Mouse (Mus musculus) thymus, postnatal 14 days (tissue): ENCODE measurements around the gene 2010111I01Rik.
"Not testable (repeated sequence)": the region's sequence is repeated elsewhere in the genome, so short reads cannot be mapped to it uniquely, and the experiment has no call there.

Source experiments
- DNase-seq: peaks from one replicate; pipeline ENCODE4 v3.0.0; 2021

2010111I01Rik gene

GRCm38 (mm10) chr13:63083139-63083538 lies 118.4 kb downstream of the 2010111I01Rik start:
- not testable (repeated sequence) for DNase-seq

GRCm38 (mm10) chr13:63083663-63084062 lies 119.0 kb downstream of the 2010111I01Rik start:
- DNase-seq, result no peak

DNA sequence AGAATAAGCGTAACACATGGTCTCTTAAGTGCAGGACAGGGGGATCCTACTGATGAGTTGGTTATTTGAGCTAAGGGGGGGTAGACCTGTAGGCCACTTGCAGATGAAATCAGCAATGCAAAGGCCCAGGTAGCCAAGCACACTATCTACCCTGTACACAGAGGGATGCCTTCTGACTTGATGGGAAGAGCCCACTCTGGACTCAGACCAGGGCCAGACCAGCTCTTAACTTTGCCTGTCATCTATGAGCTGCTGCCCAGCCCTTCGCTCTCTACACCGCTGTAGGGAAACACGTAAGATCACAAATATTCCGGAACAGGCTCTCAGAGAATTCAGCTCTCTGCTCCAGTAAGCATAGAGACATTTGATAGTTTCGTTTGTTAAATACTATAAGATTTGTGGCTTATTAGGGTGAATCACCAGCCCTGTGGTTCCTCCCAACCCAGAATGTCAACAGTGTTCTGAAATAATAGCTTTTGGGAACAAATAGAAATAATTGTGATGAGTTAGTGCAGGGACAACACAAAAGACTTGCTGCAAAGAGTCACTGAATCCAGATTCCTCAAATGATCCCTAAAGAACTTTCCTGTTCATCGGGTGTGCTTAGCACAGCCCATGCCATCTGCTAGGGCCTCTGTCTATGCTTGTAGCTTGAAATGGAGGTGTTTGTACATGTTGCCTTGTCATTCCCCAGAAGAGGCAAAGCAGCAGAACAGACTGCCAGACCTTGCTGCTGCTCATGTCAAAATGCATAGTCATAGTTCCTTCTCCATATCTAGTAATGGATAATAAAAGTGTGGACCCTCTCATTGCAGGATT lies 123.4 kb downstream of the 2010111I01Rik start:
- DNase-seq, result no peak

- no peak for DNase-seq
Measured at GRCm38 (mm10) chr13:63089513-63089912, 124.8 kb downstream of the 2010111I01Rik start.

- DNase-seq, result no peak
Measured at GRCm38 (mm10) chr13:63091246-63091645, 126.6 kb downstream of the 2010111I01Rik start.

GRCm38 (mm10) chr13:63092299-63092698 lies 127.6 kb downstream of the 2010111I01Rik start:
- DNase-seq, result no peak

DNA sequence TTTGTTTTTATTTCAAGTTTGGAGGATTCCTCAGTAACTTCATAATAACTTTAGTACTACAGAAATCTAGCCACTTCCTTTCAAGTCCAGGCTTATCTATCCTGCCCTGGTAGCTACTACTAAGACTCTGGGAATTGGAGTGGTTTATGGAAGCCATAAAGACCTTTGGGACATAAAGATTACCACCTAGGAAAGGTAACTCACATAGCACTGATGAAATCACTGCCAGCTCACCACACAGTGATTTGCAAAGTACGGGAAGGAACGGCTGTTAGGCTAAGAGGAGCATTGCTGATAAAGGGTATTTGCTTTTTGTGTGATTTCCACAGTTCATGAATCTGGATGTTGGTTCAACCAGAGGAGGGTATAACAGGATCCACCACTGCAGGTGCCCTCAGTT lies 128.2 kb downstream of the 2010111I01Rik start:
- no peak for DNase-seq

DNA sequence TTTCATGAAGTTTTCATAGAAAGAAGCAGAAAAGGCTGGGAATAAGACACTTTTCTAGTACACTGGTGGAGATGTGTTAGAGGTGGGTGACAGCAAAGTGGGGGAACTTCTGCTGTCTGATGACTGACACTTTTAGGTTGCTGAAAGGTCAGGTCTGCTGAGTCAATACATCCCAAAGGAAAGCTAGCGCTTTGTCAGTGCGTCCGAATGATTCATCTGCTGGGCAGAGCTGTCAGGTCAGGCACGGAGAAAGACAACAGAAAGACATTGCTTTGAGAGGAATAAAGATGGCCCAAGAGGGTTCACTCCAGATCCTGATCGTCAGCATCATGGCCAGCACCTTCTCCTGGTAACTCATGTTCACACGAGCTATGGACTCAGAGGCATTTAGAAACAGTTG lies 128.9 kb downstream of the 2010111I01Rik start:
- no peak for DNase-seq

- no peak for DNase-seq
Measured at GRCm38 (mm10) chr13:63094317-63095131, 129.8 kb downstream of the 2010111I01Rik start.

GRCm38 (mm10) chr13:63096764-63097163 lies 132.1 kb downstream of the 2010111I01Rik start:
- no peak for DNase-seq

- DNase-seq, result no peak
Measured at GRCm38 (mm10) chr13:63097440-63097930, 132.8 kb downstream of the 2010111I01Rik start.

- no peak for DNase-seq
Measured at GRCm38 (mm10) chr13:63101761-63102160, 137.1 kb downstream of the 2010111I01Rik start.

DNA sequence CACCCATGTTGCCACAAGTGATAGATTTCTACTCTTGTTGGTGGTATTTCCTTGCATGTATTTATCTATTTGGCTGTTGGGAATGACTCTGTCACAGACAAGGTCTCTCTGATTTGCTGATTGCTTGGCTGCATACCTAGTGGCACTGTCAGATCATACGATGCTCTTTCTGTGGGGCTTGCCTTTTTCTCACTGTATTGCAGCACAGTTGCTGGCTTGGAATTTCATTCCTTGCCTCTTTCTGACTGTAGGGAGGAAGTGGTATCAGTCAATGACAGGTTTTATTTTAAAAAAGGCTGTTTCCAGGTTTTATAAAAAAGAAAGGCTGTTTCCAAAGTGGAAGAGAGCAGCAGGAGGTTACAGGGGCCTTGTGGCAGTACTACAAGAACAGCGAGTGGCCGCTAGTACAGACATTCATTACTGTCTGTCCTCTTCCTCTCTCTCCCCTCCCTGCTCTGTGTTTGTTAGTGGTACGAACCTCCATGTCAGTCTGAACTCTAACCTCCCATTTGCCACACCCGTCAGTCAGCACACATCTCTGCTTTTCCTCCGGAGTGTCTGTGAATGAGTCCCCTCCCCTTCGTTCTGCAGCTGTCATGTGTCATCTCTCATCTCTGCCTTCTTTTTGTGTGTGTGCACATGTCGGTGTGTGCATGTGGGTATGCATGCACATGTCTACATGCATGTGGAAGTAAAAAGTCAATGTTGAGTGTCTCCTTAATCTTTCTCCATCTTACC lies 138.3 kb downstream of the 2010111I01Rik start:
- no peak for DNase-seq

DNA sequence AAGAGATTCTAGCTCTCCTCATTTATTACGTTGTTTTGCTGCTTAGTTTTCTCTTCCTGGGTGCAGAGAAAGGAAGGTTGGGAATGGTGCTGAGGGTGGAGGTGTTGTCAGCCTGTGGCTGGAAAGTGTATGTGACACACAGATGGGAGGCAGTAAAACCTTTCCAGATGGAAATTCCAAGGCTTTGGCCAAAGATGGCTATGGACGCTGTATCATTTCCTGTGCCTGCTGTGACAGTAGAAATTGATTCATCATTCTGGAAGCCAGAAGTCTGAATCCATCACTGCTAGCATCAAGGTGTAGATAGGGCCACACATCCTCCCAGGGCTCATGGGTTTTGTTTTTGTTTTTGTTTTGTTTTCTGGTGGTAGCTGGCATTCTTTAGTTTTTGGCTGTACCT lies 141.9 kb downstream of the 2010111I01Rik start:
- no peak for DNase-seq

DNA sequence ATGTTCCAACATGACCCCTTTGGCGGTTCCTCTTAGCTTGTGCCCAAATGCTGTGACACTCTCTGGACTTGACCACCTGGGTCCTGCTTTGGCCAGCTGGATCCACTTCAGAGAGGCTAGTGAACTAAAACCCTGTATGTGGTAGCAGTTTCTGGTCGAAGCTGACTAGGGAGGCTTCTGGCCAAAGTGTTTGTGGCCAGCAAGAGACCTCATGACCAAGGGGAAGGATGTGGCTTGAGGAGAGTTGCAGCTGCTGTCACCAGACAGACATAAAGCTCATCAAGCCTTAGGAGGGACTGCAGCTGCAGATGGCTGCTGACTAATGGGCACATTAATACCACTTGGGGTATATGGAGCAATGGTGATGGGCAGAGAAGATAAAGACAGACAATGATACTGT lies 143.9 kb downstream of the 2010111I01Rik start:
- DNase-seq, result no peak

GRCm38 (mm10) chr13:63111297-63112042 lies 146.8 kb downstream of the 2010111I01Rik start:
- no peak for DNase-seq

DNA sequence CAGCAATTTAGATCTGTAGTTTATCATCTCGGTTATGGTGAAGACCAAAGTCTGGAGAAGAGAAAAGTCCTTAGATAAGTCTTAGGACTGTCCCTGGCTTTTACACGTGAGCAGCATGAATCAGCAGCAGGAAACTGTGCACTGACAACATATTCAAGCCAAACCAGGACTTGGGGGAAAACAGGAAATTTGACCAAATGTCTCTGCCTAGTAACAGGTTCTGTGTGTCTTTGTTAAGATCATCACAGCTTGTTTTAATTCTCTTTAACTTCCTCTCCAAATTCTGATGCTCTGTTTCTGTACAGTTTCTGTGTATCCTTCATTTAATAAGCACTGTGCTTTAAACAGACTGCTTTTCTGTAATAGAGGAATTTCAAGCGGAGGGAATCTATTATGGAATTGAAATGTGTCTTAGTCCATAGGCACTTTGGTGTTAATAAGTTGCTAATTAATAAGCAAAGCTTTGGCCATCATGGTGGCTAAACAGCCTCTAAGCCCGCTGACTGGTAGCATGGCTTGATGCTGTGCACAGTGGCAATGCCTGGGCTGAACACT lies 147.4 kb downstream of the 2010111I01Rik start:
- peak; percentile 6 for DNase-seq

GRCm38 (mm10) chr13:63112598-63113372 lies 148.1 kb downstream of the 2010111I01Rik start:
- DNase-seq, result no peak

- DNase-seq, result no peak
Measured at GRCm38 (mm10) chr13:63113881-63114301, 149.2 kb downstream of the 2010111I01Rik start.

DNA sequence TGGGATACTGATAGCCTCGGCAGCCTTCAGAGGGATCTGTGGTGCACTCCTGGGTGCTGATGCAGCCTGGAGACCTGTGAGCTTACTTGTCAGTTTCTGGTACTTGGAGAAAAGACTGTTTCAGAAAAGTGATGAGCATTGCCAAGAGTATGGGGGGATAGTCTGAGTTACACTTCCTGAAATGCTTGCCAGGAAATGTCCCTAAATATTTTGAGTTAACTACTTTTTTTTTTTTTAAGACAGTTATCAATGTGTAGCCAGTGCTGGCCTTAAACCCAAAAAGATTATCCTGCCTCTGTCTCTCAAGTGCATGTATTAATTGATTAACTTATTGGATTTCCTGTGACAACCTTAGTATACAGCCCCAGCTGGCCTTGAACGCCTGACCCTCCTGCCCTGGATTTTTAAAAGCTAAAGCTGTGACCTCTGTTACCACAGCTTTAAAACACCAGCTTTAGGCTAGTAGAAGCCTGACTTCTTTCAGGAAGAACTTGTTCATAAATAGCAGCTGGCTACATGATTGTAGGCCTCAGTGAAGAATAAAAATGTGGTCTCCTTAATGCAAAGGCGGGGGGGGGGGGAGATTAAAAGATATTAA lies 150.6 kb downstream of the 2010111I01Rik start:
- DNase-seq, result no peak
